Mouse (Mus musculus): ENCODE results near the gene Aurkb. TPM values are rescaled to one million over a fixed set of nuclear protein-coding genes. Genes with fewer than 3 reads are reported as not detected.

Aurkb gene
- polyA plus RNA-seq, 1 experiment from 2014 or later: 175 TPM

DNA sequence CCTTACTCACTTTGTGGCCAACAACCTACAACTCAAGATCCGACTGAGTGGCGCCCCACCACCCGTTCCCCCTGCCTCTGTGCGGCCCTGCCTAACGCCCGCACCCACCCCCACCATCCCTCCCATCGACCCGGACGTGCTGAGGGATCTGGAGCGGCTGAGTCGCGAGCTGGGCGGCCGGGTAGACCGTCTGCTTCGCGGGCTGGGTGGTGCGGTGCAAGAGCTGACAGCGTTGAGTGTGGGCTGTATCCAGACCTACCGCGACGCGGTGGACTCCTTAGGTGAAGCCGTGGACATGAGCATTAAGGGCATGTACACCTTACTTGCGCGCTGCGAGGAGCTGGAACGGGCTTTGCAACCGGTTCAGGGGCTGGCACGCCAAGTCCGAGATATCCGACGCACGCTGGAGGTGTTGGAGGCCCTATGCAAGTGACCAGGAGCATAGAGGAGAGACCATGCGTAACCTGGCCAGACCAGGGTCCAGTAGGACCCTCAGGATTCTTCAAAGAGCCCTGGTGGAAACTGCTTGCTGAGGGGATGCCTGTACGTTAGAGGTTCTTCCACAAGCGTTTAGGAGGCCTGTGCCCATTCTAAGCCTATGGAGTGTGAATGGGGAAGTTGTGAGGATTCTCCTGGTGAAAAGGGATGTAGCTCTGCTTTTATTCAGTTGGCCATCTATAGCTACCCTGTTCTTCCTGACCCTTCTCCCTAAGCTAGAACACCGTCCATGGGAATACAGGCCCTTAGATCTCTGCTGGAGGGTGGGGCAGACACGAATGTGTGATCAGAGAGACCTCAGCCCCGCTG is 15.2 kb downstream of the Aurkb start:
- no peaks in the 10 kb centered on the region for H3K27me3 ChIP-seq
- H3K36me3 ChIP-seq: no peaks in the 10 kb centered on the region
- no peak for ATAC-seq (replicated peaks; ENCODE audit: low FRiP score)
- H3K4me1 ChIP-seq: peaks cover 43% of the 10 kb centered on the region
- WGBS: under 1% methylated on average over 40 of the region's 40 CpGs
- peak overlapping the region; percentile 90 for H3K9ac ChIP-seq
- peak overlapping the region; percentile 91 for H3K4me2 ChIP-seq
- no peaks in the 10 kb centered on the region for H3K9me3 ChIP-seq (replicated peaks)
- peak overlapping the region; percentile 95 for H3K4me3 ChIP-seq (replicated peaks)
- peak overlapping the region; percentile 91 for H3K27ac ChIP-seq

DNA sequence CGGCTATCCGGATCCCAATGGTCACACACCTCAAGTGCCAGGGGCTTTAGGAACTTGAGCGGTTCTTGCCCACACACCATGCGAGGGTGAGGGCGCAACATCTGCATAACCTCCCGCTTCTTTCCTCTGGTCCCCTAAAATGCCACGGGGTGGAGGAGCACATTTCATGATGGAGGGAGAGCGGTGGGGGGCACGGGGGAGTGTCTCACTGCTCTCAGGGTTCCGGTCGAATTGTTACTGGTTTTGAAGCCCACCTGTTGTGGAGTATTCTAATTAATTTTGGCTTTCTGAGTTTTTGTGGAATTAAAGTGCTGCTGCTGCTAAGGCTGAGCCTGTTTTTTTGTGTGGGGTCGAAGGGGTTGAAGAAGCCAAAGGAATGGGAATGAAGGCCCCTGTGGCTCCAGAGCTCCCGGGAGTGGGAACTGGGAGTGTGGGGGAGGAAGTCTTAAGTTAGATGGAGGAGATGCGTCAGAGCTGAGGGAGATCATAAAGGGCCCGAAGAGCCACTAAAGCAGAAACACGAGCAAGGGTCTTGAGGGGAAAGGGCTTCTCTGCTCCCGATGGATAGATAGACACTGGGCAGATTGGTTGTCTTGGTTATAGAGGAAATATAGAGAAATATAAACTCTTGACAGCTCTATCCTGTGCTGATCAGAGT is 15.9 kb downstream of the Aurkb start:
- peaks cover 50% of the 10 kb centered on the region for H3K4me1 ChIP-seq
- no peaks in the 10 kb centered on the region for H3K27me3 ChIP-seq
- peak overlapping the region; percentile 91 for H3K4me2 ChIP-seq
- WGBS: 7% methylated on average over 17 of the region's 17 CpGs
- no peak for ATAC-seq (replicated peaks; ENCODE audit: low FRiP score)
- no peaks in the 10 kb centered on the region for H3K9me3 ChIP-seq (replicated peaks)
- peak overlapping the region; percentile 91; the same call in 1 of the 2 replicates for H3K27ac ChIP-seq
- H3K9ac ChIP-seq: peak overlapping the region; percentile 90
- peak overlapping the region; percentile 95 for H3K4me3 ChIP-seq (replicated peaks)
- no peaks in the 10 kb centered on the region for H3K36me3 ChIP-seq

DNA sequence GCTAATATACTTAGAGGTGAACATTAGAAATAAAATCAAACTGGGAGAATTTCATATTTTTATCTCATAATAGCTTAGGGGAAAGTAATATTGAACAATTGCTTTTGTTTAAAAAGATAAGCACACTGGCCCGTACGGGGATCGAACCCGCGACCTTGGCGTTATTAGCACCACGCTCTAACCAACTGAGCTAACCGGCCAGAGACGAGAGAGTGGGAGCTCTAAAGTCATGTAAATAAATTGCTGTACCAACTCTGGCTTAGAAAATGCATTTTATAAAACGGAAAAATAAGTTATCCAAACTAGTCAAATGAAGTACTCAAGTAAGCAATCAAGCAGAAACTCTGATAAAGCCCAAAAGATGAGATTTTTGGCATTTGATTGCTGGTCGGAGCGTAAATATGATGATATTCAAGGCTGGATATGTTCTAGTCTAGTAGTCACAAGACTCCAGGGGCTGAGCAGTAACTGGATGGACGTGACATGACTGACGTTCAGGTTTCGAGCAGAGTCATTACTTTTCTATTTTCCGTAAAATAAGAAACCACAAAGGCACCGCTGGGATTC is 16.8 kb downstream of the Aurkb start:
- Histone ChIP-seq H3K9me3 (replicated peaks) (no peaks in the 10 kb centered on the region), H3K27me3 (no peaks in the 10 kb centered on the region), H3K36me3 (no peaks in the 10 kb centered on the region), H3K4me1 (peaks cover 58% of the 10 kb centered on the region), H3K9ac (peak overlapping the region; percentile 90), H3K27ac (peak overlapping the region; percentile 92), H3K4me3 (replicated peaks) (peak overlapping the region; percentile 95), H3K4me2 (peak overlapping the region; percentile 91)
- ATAC-seq (replicated peaks; ENCODE audit: low FRiP score): no peak
- under 1% methylated on average over 17 of the region's 17 CpGs for WGBS

DNA sequence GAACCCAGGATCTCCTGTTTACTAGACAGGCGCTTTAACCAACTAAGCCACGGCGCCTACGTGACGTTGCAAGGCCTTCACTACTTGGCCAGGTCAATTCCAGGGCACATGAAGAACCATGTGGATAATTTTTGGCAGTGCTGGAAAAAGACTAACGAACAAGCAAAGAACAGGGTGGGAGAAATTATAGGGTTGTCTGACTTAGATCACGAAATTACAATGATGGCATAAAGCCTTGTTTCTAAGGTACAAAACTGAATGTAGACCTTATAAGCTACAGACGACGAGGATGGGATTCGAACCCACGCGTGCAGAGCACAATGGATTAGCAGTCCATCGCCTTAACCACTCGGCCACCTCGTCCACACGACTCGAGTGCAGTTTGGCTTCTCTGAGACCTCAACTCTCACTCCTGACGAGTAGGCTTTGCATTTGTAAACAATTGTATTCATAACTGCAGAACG is 17.3 kb downstream of the Aurkb start:
- 0% methylated on average over 19 of the region's 19 CpGs for WGBS
- H3K4me2 ChIP-seq: peak overlapping the region; percentile 91
- H3K36me3 ChIP-seq: no peaks in the 10 kb centered on the region
- peak; percentile 59 for ATAC-seq (replicated peaks; ENCODE audit: low FRiP score)
- H3K27me3 ChIP-seq: no peaks in the 10 kb centered on the region
- H3K4me1 ChIP-seq: peaks cover 62% of the 10 kb centered on the region
- H3K4me3 ChIP-seq (replicated peaks): peak overlapping the region; percentile 95
- H3K9ac ChIP-seq: 0 out of 2 replicates have a peak overlapping the region, but pooled peaks have one; percentile 48
- H3K9me3 ChIP-seq (replicated peaks): no peaks in the 10 kb centered on the region
- H3K27ac ChIP-seq: peak overlapping the region; percentile 92

DNA sequence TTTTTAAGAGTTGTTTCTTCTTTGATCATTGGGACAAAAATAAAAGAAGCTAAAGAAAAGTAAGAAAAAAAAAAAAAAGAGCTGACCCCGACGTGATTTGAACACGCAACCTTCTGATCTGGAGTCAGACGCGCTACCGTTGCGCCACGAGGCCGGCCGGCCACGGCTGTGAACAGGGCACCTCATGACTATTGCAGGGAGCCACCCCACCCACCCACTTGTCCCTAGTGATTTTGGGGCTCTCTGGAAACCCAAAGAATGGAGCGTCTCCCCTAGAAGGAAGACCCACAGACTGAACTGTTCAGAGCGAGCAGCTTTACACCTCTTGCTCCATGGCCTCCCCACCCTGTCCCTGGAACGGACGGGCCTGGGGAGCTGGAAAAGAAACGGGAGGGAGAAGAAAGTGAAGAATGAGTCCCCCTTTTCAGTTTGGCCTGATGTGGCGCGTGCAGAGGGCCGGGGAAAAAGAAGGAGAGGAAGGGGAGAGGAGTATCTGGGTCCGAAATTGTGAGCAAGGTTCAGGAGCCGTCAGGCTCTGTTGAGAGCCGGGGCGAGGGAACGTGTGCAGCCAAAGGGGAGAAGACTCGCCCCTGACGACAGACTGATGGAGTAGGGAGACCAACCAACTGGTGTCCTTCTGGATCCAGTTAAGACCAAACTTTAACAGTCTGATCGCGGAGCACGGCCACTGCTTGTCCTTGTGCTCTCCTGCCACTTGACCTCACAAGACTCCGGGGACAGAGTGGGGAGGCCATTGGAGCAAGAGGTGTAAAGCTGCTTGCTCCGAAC is 18.2 kb downstream of the Aurkb start:
- no peak for ATAC-seq (replicated peaks; ENCODE audit: low FRiP score)
- no peaks in the 10 kb centered on the region for H3K27me3 ChIP-seq
- no peaks in the 10 kb centered on the region for H3K9me3 ChIP-seq (replicated peaks)
- peak overlapping the region; percentile 92 for H3K27ac ChIP-seq
- peak overlapping the region; percentile 95 for H3K4me3 ChIP-seq (replicated peaks)
- WGBS: under 1% methylated on average over 31 of the region's 31 CpGs
- peak overlapping the region; percentile 91 for H3K4me2 ChIP-seq
- H3K36me3 ChIP-seq: no peaks in the 10 kb centered on the region
- H3K9ac ChIP-seq: peak overlapping the region; percentile 68
- H3K4me1 ChIP-seq: peaks cover 54% of the 10 kb centered on the region

DNA sequence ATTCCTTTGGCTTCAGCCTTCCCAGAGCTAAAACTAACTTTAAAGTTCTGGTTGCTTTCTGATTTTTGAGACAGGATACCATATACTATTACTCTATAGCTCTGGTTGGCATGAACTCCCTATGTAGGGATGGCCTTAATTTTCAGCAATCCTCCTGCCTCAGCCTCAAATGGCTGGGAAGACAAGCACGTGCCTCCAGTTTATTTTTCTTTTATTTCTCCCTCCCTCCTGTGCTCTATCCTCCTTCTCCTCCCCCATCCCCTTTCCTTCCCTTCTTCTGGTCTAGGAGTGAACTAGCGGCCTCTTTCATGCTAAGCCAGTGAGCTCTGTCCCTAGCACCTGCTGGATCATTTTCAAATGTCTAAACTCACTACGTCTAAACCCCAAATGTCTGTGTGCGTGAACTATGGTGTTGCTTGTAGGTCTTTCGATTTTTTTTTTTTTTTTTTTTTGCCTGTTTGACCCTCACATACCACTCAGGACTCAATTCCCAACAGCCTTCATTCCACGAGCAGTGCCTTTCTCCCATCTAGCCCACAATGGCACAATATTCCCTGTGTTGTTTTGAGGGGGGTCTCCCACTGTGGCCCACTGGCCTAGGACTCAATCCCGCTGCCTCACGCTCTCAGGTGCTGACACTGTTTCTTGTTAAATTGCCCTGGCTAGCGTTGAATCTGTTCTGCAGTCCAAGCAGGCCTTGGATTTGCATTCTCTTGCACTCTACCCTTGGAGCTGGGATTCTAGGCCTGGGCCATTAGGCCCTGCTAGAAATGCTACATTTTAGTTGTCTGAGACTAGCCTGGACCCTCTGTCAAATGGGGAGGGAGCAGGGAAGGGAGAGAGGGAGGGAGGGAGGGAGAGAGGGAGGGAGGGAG is 19.0 kb downstream of the Aurkb start:
- WGBS: 58% methylated on average over 9 of the region's 9 CpGs

DNA sequence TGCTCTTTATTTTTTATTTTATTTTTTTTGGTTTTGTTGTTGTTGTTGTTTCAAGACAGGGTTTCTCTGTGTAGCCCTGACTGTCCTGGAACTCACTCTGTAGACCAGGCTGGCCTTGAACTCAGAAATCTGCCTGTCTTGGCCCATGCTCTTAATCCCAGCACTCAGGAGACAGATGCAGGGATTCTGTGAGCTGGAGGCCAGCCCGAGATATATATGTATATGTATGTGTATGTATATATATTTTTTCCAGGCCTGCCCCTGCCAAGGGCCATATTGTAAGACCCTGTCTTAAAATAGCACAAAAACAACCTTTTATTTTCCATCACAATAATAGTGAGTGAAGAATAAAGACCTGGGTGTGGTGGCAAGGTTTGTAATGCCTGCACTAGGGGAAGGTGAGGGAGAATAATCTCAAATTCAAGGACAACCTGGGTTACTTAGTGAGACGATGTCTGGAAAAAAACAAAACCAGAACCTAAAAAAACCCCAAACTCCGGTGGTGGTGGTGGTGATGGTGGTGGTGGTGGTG is 20.0 kb downstream of the Aurkb start:
- no peak for ATAC-seq (replicated peaks; ENCODE audit: low FRiP score)
- no peak overlapping the region for H3K4me3 ChIP-seq (replicated peaks)
- H3K9me3 ChIP-seq (replicated peaks): no peaks in the 10 kb centered on the region
- H3K4me2 ChIP-seq: peak overlapping the region; percentile 89
- no peaks in the 10 kb centered on the region for H3K27me3 ChIP-seq
- no peaks in the 10 kb centered on the region for H3K36me3 ChIP-seq
- no peak overlapping the region; the same call in 1 of the 2 replicates for H3K9ac ChIP-seq
- H3K27ac ChIP-seq: no peak overlapping the region
- 62% methylated on average over 3 of the region's 3 CpGs for WGBS
- H3K4me1 ChIP-seq: peaks cover 54% of the 10 kb centered on the region

More for the DNA sequence above, 19.0 kb downstream of the Aurkb start:
- H3K4me3 ChIP-seq (replicated peaks): peak overlapping the region; percentile 95
- H3K27me3 ChIP-seq: no peaks in the 10 kb centered on the region
- peaks cover 50% of the 10 kb centered on the region for H3K4me1 ChIP-seq
- peak overlapping the region; percentile 84 for H3K27ac ChIP-seq
- no peaks in the 10 kb centered on the region for H3K36me3 ChIP-seq
- H3K9ac ChIP-seq: peak overlapping the region; percentile 68
- ATAC-seq (replicated peaks; ENCODE audit: low FRiP score): no peak
- H3K4me2 ChIP-seq: peak overlapping the region; percentile 91
- H3K9me3 ChIP-seq (replicated peaks): no peaks in the 10 kb centered on the region

DNA sequence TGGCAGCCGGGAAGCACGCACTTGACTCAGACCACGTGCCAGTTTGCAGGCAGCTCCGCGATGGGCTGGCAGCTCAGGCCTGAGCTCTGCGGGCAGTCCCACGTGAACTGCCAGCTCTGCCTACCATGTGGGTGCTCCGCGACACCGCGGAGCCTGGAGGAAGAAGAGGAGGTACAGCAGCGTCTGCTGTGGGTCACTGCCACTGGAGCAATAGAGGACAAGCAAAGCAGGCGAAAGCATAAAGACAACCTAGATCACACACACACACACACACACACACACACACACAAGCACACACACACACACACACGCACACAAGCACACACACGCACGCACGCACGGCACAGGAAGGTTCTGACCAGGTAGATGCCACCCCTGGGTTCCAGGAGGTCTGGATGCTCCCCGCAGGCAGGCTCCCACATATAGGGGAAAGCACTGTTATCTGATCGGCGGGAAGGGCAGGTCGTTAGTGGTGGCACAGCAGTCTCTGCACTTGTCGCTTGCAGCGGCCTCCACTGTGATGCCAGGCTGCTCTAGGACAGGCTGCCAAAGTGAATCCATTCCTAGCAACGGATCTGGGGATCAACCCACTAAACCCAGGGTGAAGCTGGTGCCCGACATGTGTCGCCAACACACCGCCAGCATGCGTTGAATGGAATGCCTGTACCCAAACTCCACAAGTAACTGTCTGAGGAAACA is 20.9 kb downstream of the Aurkb start:
- ATAC-seq (replicated peaks; ENCODE audit: low FRiP score): no peak; the same call in 1 of the 2 replicates

DNA sequence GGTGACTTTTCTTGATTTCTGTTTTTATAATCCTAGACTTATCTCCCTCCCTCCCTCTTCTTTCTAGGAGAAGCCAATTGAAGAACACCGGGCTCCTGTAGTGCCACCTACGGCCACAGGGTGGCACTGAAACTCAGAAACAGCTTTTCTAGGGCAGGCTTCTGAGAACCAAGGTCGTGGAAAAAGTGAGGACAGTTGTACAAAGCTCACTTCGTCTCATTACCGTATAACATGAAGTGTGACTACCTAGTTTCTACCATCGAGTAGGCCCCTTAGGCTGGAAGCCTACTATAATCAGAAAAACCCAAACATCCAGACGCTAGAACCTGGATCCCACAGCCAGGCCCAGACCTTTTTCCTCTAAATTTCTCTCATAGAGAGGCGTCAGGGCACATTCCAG is 21.5 kb downstream of the Aurkb start:
- Histone ChIP-seq H3K4me3 (replicated peaks) (peak overlapping the region; percentile 47), H3K27me3 (no peaks in the 10 kb centered on the region), H3K9me3 (replicated peaks) (no peaks in the 10 kb centered on the region), H3K27ac (no peak overlapping the region), H3K4me1 (peaks cover 52% of the 10 kb centered on the region), H3K9ac (no peak overlapping the region), H3K36me3 (no peaks in the 10 kb centered on the region), H3K4me2 (peak overlapping the region; percentile 89)
- ATAC-seq (replicated peaks; ENCODE audit: low FRiP score): no peak
- WGBS: 8% methylated on average over 8 of the region's 8 CpGs

More for the DNA sequence above, 20.9 kb downstream of the Aurkb start:
- peaks cover 52% of the 10 kb centered on the region for H3K4me1 ChIP-seq
- no peak overlapping the region; the same call in 1 of the 2 replicates for H3K27ac ChIP-seq
- H3K36me3 ChIP-seq: no peaks in the 10 kb centered on the region
- H3K4me2 ChIP-seq: peak overlapping the region; percentile 89
- peak overlapping the region; percentile 48 for H3K9ac ChIP-seq
- H3K4me3 ChIP-seq (replicated peaks): peak overlapping the region; percentile 47
- no peaks in the 10 kb centered on the region for H3K9me3 ChIP-seq (replicated peaks)
- H3K27me3 ChIP-seq: no peaks in the 10 kb centered on the region
- WGBS: 2% methylated on average over 29 of the region's 29 CpGs

DNA sequence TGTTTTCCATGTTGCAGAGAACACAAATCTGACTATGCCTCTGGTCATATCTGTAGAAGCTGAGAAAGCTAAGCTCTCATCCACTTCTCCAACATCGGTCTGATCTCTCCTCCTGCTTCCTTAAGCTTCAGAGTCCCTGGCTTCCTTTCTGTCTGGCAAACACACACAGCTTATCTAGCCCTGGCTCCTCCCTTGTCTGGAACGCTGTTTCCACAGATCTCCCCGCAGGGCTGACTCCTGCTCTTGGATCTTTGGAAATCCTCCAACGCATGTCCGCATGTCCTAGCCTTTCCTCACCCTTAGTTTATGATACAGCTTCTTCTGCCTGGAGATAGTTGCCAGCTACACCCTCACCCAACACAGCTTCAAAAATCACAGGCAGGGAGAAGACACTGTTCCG is 22.2 kb downstream of the Aurkb start:
- WGBS: 55% methylated on average over 6 of the region's 6 CpGs
- H3K27me3 ChIP-seq: no peaks in the 10 kb centered on the region
- H3K4me2 ChIP-seq: peak overlapping the region; percentile 89; the same call in 1 of the 2 replicates
- no peak overlapping the region for H3K4me3 ChIP-seq (replicated peaks)
- peaks cover 55% of the 10 kb centered on the region for H3K4me1 ChIP-seq
- H3K9me3 ChIP-seq (replicated peaks): no peaks in the 10 kb centered on the region
- no peaks in the 10 kb centered on the region for H3K36me3 ChIP-seq
- no peak for ATAC-seq (replicated peaks; ENCODE audit: low FRiP score)
- no peak overlapping the region for H3K9ac ChIP-seq
- no peak overlapping the region for H3K27ac ChIP-seq
